Mouse (Mus musculus) gastrocnemius, adult 2 months (tissue): Measurements from ENCODE around the gene Gm13212. TPM values are rescaled to one million over a fixed set of nuclear protein-coding genes. Genes with fewer than 3 reads are reported as not detected.
A peak's percentile ranks its signal among the peaks of the same experiment; 100 is the strongest.
"Not testable (repeated sequence)": the region's sequence is repeated elsewhere in the genome, so short reads cannot be mapped to it uniquely, and the experiment has no call there.

ENCODE experiments used
- DNase-seq: peaks from one replicate; pipeline ENCODE4 v3.0.0; 2022
- H3K27ac ChIP-seq: fragments of 200-600 bp; 2 replicates; pipeline ENCODE4 v1.8.1; 2022; ENCODE audit warnings: mild to moderate bottlenecking
- H3K4me3 ChIP-seq: fragments of 200-600 bp; 2 replicates; pipeline ENCODE4 v1.8.1; 2022; ENCODE audit warnings: mild to moderate bottlenecking, moderate library complexity
- CTCF ChIP-seq: fragments of 200-600 bp; IDR thresholded peaks from 2 replicates; pipeline ENCODE4 v1.8.1; 2022; ENCODE audit warnings: antibody characterized with exemption, mild to moderate bottlenecking, moderate library complexity
- intact Hi-C: fragments of 180-260 bp; cut with DNase I; formaldehyde crosslinking; loops from one replicate; pipeline ENCODE4 v1.15.1; 2025
- long read RNA-seq, 2 experiments: library from polyadenylated mRNA; stranded (forward); transcript quantifications; one replicate each; pipeline ENCODE4 v2.0.0; 2021
- total RNA-seq, 2 experiments: library from RNA; stranded (reverse); gene quantifications; 2 replicates each; pipeline ENCODE4 v1.2.3; 2021

The Gm13212 gene
- total RNA-seq, result under 1 TPM; 0.10 to 0.31 TPM
- long read RNA-seq, experiment 1, result 0 reads
- long read RNA-seq, experiment 2, result 0 reads

GRCm38 (mm10) chr4:145585078-145585477, at the start of gene Gm13212:
Gene Gm13212 (plus strand): TSS chr4:145585166.
- H3K4me3 ChIP-seq, result peak within 1 kb of the TSS; percentile 58
- DNase-seq, intact Hi-C loops, H3K27ac ChIP-seq: not testable (repeated sequence)

- DNase-seq, intact Hi-C loops, H3K4me3 ChIP-seq, H3K27ac ChIP-seq: not testable (repeated sequence)
Observed at GRCm38 (mm10) chr4:145543861-145544260, 41.1 kb upstream of the Gm13212 start.

GRCm38 (mm10) chr4:145545106-145545505, 39.9 kb upstream of the Gm13212 start:
- DNase-seq, H3K4me3 ChIP-seq, H3K27ac ChIP-seq, intact Hi-C loops: not testable (repeated sequence)

GRCm38 (mm10) chr4:145545734-145546349, 39.1 kb upstream of the Gm13212 start:
- DNase-seq, H3K27ac ChIP-seq, intact Hi-C loops, H3K4me3 ChIP-seq: not testable (repeated sequence)

GRCm38 (mm10) chr4:145546477-145546876, 38.5 kb upstream of the Gm13212 start:
- H3K27ac ChIP-seq, intact Hi-C loops, H3K4me3 ChIP-seq, DNase-seq: not testable (repeated sequence)

- intact Hi-C loops, result loop anchor here (5.0 to 10.0 kb wide), 2 partner anchors 1371 to 1878 kb away; no protein-coding TSS in a partner anchor
- TF ChIP-seq CTCF, result no peak
- Histone ChIP-seq H3K4me3 (no peak overlapping the region), H3K27ac (no peak overlapping the region)
- DNase-seq, result no peak
Observed at GRCm38 (mm10) chr4:145556680-145557079, 28.3 kb upstream of the Gm13212 start.

GRCm38 (mm10) chr4:145559505-145560099, 25.4 kb upstream of the Gm13212 start:
- DNase-seq, result no peak
- intact Hi-C loops, result loop anchor here (5.0 to 10.0 kb wide), 2 partner anchors 1368 to 1875 kb away; no protein-coding TSS in a partner anchor

GRCm38 (mm10) chr4:145564111-145564821, 20.7 kb upstream of the Gm13212 start:
- Histone ChIP-seq H3K4me3 (no peak overlapping the region), H3K27ac (no peak overlapping the region)
- TF ChIP-seq CTCF, result no peak
- no peak for DNase-seq
- intact Hi-C loops, result no loop called here

More at GRCm38 (mm10) chr4:145559505-145560099, 25.4 kb upstream of the Gm13212 start:
- no peak overlapping the region for H3K4me3 ChIP-seq
- no peak for TF ChIP-seq CTCF
- H3K27ac ChIP-seq, result no peak overlapping the region

- DNase-seq, H3K27ac ChIP-seq: not testable (repeated sequence)
- intact Hi-C loops, result loop anchor here (10.0 kb wide), 1 partner anchor 136 kb away; no protein-coding TSS in a partner anchor
Observed at GRCm38 (mm10) chr4:145570461-145570860, 14.5 kb upstream of the Gm13212 start.

GRCm38 (mm10) chr4:145576623-145577022, 8.3 kb upstream of the Gm13212 start:
- H3K4me3 ChIP-seq, H3K27ac ChIP-seq: not testable (repeated sequence)
- intact Hi-C loops, result loop anchor here (10.0 kb wide), 1 partner anchor 142 kb away; no protein-coding TSS in a partner anchor

More at GRCm38 (mm10) chr4:145570461-145570860, 14.5 kb upstream of the Gm13212 start:
- not testable (repeated sequence) for H3K4me3 ChIP-seq

GRCm38 (mm10) chr4:145580333-145580732, 4.6 kb upstream of the Gm13212 start:
- DNase-seq, H3K4me3 ChIP-seq, H3K27ac ChIP-seq, intact Hi-C loops: not testable (repeated sequence)

More at GRCm38 (mm10) chr4:145576623-145577022, 8.3 kb upstream of the Gm13212 start:
- not testable (repeated sequence) for DNase-seq

- intact Hi-C loops, H3K4me3 ChIP-seq, DNase-seq, H3K27ac ChIP-seq: not testable (repeated sequence)
Observed at GRCm38 (mm10) chr4:145586046-145586445, 1.1 kb downstream of the Gm13212 start.

- H3K4me3 ChIP-seq, intact Hi-C loops, H3K27ac ChIP-seq, DNase-seq: not testable (repeated sequence)
Observed at GRCm38 (mm10) chr4:145594183-145594582, 9.2 kb downstream of the Gm13212 start.

GRCm38 (mm10) chr4:145594798-145595197, 9.8 kb downstream of the Gm13212 start:
- DNase-seq, H3K4me3 ChIP-seq, H3K27ac ChIP-seq, intact Hi-C loops: not testable (repeated sequence)

GRCm38 (mm10) chr4:145640416-145641185, 55.6 kb downstream of the Gm13212 start:
- H3K4me3 ChIP-seq, H3K27ac ChIP-seq, intact Hi-C loops: not testable (repeated sequence)
- DNase-seq, result peak; percentile 16

- H3K27ac ChIP-seq, H3K4me3 ChIP-seq, intact Hi-C loops, DNase-seq: not testable (repeated sequence)
Observed at GRCm38 (mm10) chr4:145670385-145670784, 85.4 kb downstream of the Gm13212 start, which contains the start of gene Zfp980. Gene Zfp980 (plus strand): TSS chr4:145670685.

GRCm38 (mm10) chr4:145674286-145674780, 89.4 kb downstream of the Gm13212 start:
- H3K27ac ChIP-seq, intact Hi-C loops, H3K4me3 ChIP-seq, DNase-seq: not testable (repeated sequence)
